Mouse (Mus musculus): ENCODE measurements around the gene Mipol1. TPM values are rescaled to one million over a fixed set of nuclear protein-coding genes. Genes with fewer than 3 reads are reported as not detected.
A peak's percentile ranks its signal among the peaks of the same experiment; 100 is the strongest.
"Not testable (repeated sequence)": the region's sequence is repeated elsewhere in the genome, so short reads cannot be mapped to it uniquely, and the experiment has no call there.

The Mipol1 gene
- 1 to 10 TPM; 3.7 to 4.3 TPM for total RNA-seq (2021)
- long read RNA-seq, experiment 1, partial matches to known transcripts: 1 of 3 reads
- long read RNA-seq, experiment 1, other reads (novel, unspliced or antisense): 0 of 3 reads
- long read RNA-seq, experiment 2, transcript Mipol1-201 (11 exons, 2,117 nt): major isoform, 5 of 8 reads
- long read RNA-seq, experiment 2, partial matches to known transcripts: 0 of 8 reads
- long read RNA-seq, experiment 2, other reads (novel, unspliced or antisense): 3 of 8 reads

DNA sequence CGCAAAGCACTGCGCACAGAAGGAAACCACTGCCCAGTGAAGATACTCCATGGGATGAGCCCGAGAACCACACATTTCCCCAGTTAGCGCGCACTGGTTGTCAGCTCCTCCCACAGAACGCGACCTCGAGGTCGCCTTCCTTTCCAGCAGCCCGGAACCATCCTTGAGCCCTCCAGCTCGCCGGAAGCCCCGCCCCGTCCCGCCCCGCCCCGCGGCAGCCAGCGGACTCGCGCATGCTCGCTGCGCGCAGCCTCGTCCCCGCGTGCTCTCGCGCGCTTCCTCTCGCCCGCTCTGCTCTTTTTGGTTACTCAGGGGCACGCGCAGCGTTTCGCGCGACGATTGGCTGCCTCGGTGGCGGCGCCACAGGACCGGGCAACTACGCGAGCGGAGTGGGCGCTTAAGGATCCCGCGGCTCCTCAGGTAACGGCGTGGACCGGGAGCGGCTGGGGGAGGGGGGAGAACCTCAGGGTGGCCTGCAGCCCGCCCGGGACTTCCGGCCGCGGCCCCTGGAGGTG is at the start of gene Mipol1, which contains the start of gene Prps1l3:
TSS of gene Mipol1 (plus strand) at position 236 of the 515 bp plus-strand sequence.
TSS of gene Prps1l3 (plus strand) at position 221 of the 515 bp plus-strand sequence.
- intact Hi-C loops (cut with DNase I; ENCODE audit: low total_unique reads): no loop called here
- peak; percentile 86 for DNase-seq

GRCm38 (mm10) chr12:57184401-57185147 is 45.7 kb upstream of the Mipol1 start:
- no peak for DNase-seq
- intact Hi-C loops (cut with DNase I; ENCODE audit: low total_unique reads): no loop called here

- intact Hi-C loops (cut with DNase I; ENCODE audit: low total_unique reads): no loop called here
- no peak for DNase-seq
These were observed 44.8 kb upstream of the Mipol1 start for GRCm38 (mm10) chr12:57185475-57185874.

DNA sequence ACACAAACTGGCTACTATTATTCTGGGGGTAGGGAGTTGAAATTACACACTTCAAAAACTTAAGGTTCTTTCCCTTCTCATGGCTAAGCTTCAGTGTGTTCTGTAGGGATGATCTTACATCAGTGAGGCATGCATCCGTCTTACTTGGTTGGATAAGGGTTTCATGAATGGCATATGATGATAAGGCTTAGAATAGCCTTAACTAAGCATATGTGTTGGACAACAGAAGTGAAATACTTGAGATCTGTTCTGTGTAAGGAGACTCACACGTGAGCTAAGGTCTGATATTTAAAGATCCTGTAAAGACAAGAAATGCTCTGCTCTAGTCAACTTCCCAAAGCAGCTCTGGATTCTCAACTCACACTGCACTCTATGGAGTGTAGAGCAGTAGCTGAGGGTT is 44.1 kb upstream of the Mipol1 start:
- DNase-seq: no peak
- intact Hi-C loops (cut with DNase I; ENCODE audit: low total_unique reads): no loop called here

GRCm38 (mm10) chr12:57187032-57187431 is 43.2 kb upstream of the Mipol1 start:
- no peak for DNase-seq
- intact Hi-C loops (cut with DNase I; ENCODE audit: low total_unique reads): no loop called here

GRCm38 (mm10) chr12:57194609-57195008 is 35.6 kb upstream of the Mipol1 start:
- DNase-seq: no peak
- intact Hi-C loops (cut with DNase I; ENCODE audit: low total_unique reads): no loop called here

DNA sequence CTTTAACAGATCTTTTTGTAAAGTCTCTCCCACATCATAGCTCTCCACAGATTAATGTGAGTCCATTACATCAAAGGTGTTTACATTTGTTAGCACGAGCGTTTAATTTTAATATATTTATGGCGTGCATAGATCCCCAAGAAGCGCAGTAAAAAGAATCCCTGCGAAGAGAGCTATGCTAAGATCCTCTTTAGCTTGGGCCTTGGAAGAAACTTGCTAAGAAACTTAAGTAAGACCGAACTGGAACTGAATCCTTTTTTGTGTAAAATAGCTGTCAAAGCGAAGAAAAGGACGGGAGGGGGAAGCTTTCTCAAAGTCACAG is 34.0 kb upstream of the Mipol1 start:
- intact Hi-C loops (cut with DNase I; ENCODE audit: low total_unique reads): no loop called here
- DNase-seq: no peak

GRCm38 (mm10) chr12:57196608-57197362 is 33.4 kb upstream of the Mipol1 start:
- peak; percentile 20 for DNase-seq
- intact Hi-C loops (cut with DNase I; ENCODE audit: low total_unique reads): no loop called here

GRCm38 (mm10) chr12:57197363-57198026 is 32.7 kb upstream of the Mipol1 start, which contains the start of gene Slc25a21:
Gene Slc25a21 (minus strand): TSS chr12:57197472.
- intact Hi-C loops (cut with DNase I; ENCODE audit: low total_unique reads): no loop called here
- DNase-seq: no peak

GRCm38 (mm10) chr12:57198269-57198668 is 32.0 kb upstream of the Mipol1 start:
- intact Hi-C loops (cut with DNase I; ENCODE audit: low total_unique reads): no loop called here
- no peak for DNase-seq

DNA sequence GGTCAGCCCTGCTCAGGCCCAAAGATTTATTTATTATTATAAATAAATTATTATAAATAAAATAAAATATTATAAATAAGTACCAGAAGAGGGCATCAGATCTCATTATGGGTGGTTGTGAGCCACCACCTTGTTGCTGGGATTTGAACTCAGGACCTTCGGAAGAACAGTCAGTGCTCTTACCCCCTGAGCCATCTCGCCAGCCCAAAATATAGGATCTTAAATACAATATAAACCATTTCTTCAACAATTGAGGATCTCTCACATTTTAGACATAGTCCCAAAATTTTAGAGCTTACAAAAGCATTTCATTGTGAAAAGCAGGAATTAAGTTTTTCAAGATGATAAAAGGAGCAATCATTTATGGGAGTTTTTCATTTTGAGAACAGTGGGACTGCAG is 30.8 kb upstream of the Mipol1 start:
- intact Hi-C loops (cut with DNase I; ENCODE audit: low total_unique reads): no loop called here
- DNase-seq: no peak

DNA sequence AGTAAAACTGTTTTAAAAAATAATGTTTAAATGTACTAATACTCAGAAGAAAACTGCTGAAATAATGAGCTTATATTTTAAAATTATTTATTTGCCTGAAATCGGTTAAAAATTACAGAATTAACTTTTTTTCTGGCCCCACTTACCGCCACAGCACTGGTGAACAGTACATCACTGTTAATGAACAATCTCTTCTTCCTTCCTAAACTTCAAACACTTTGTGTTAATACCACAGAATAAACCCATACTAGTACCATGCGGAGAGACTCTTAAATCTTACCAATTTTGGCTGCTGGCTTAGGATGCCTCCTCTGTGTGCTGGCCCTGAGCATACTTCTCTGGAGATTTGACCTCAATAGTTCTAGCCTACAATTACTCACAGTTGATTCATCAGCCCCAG is 28.3 kb upstream of the Mipol1 start:
- intact Hi-C loops (cut with DNase I; ENCODE audit: low total_unique reads): no loop called here

GRCm38 (mm10) chr12:57204276-57204851 is 25.9 kb upstream of the Mipol1 start:
- no peak for DNase-seq
- intact Hi-C loops (cut with DNase I; ENCODE audit: low total_unique reads): no loop called here

More for the DNA sequence above, 28.3 kb upstream of the Mipol1 start:
- DNase-seq: no peak

DNA sequence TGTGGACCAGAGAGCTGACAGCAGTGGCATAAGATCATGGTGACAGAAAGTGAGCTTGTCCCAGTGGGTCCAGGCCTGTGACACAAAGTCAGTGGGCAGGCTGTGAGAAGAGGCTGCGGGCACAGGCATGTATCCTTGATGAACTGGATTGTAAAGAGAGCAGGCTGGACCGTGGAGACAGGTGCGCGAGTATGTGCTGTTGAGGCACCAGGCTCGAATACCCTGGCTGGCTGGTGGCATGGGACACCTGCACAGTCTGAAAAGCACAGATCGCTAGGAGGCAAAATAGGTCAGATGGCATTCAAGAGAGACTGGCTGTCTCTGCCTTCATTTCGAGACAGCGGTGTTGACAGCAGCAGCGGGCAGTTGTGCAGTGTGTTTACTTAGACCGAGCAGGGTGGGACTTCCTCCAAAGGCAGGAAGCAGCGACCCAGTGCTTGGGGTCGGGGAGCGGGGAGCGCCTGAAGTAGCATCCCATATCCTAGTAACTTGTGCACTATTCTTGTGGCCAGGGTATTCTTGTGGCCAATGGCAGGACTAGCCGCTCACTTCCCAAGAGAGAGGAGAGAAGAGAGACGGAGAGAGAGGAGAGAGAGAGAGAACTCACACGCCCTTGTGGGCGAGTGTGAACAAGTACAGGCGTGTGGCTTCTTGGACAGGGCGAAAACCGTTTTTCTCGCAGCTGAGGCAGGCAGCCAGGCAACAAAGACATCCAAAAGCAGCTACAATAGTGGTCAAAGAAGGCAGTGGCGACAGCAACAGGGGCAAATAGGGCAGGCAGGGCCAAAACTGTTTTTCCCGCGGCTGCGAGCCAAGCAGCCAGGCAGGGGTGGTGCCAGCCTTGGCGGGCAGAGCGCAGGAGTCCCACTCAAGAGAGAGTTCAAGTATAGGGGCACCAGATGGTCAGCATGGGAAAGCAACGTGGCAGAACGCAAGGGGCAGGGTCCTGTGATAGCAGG is 18.6 kb upstream of the Mipol1 start:
- peak; percentile 33 for DNase-seq
- intact Hi-C loops (cut with DNase I; ENCODE audit: low total_unique reads): no loop called here

GRCm38 (mm10) chr12:57212463-57212862 is 17.8 kb upstream of the Mipol1 start:
- DNase-seq; intact Hi-C loops (cut with DNase I; ENCODE audit: low total_unique reads): not testable (repeated sequence)

DNA sequence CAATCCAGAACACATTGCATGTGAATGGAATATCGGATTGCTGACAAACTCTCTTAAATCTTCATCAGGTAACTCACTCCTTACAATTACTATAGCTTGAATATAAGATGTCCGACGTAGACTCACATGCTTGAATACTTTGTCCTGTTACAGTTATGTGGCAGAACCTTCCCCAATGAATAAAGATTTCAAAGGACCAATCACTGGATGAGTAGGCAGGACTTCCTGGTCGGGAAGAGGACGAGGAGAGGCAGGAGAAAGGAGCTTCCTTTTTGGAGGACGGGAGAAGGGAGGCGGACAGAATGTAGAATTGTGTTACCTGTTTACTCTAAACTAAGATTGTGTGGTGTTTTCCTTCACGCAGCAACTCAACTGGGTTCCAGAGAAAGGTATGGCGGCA is 3.8 kb upstream of the Mipol1 start:
- intact Hi-C loops (cut with DNase I; ENCODE audit: low total_unique reads): no loop called here
- DNase-seq: no peak

- intact Hi-C loops (cut with DNase I; ENCODE audit: low total_unique reads): no loop called here
- DNase-seq: no peak
These were observed 2.5 kb upstream of the Mipol1 start for GRCm38 (mm10) chr12:57227776-57228175.

GRCm38 (mm10) chr12:57229703-57230102 is 524 bp upstream of the Mipol1 start:
- intact Hi-C loops (cut with DNase I; ENCODE audit: low total_unique reads): no loop called here
- no peak for DNase-seq

Data from gastrocnemius, postnatal 14 days (tissue).